Mouse (Mus musculus): ENCODE data around the gene Alox5ap. TPM values are rescaled to one million over a fixed set of nuclear protein-coding genes. Genes with fewer than 3 reads are reported as not detected.
A peak's percentile ranks its signal among the peaks of the same experiment; 100 is the strongest.

Gene Alox5ap
- polyA plus RNA-seq, 1 experiment from 2014 or later: 7.5 TPM

GRCm38 (mm10) chr5:149266761-149267221 lies 2.2 kb downstream of the Alox5ap start:
- peak overlapping the region; percentile 53; the same call in 1 of the 2 replicates for H3K27ac ChIP-seq
- H3K4me3 ChIP-seq: no peak overlapping the region
- H3K27me3 ChIP-seq (ENCODE audit: insufficient read depth, poor library complexity, severe bottlenecking): no peaks in the 10 kb centered on the region
- no peaks in the 10 kb centered on the region for H3K9me3 ChIP-seq
- 82% methylated on average over 8 of the region's 8 CpGs for WGBS
- no peaks in the 10 kb centered on the region for H3K36me3 ChIP-seq
- DNase-seq (ENCODE audit: low spot score): no peak
- H3K4me1 ChIP-seq (replicated peaks): 0 out of 2 replicates have a peak, but pooled peaks cover 9% of the 10 kb centered on the region

- WGBS: 80% methylated on average over 4 of the region's 4 CpGs
- DNase-seq (ENCODE audit: low spot score): no peak
These were observed 2.9 kb downstream of the Alox5ap start for GRCm38 (mm10) chr5:149267493-149267892.

GRCm38 (mm10) chr5:149271291-149271690 lies 6.7 kb downstream of the Alox5ap start:
- Histone ChIP-seq H3K27me3 (ENCODE audit: insufficient read depth, poor library complexity, severe bottlenecking) (no peaks in the 10 kb centered on the region), H3K4me1 (replicated peaks) (0 out of 2 replicates have a peak, but pooled peaks cover 2% of the 10 kb centered on the region), H3K9me3 (0 out of 2 replicates have a peak, but pooled peaks cover 4% of the 10 kb centered on the region), H3K27ac (no peak overlapping the region), H3K4me3 (no peak overlapping the region), H3K36me3 (no peaks in the 10 kb centered on the region)
- no peak for DNase-seq (ENCODE audit: low spot score)
- 91% methylated on average over 3 of the region's 3 CpGs for WGBS

More at GRCm38 (mm10) chr5:149267493-149267892, 2.9 kb downstream of the Alox5ap start:
- no peak overlapping the region for H3K4me3 ChIP-seq
- H3K27ac ChIP-seq: no peak overlapping the region
- H3K27me3 ChIP-seq (ENCODE audit: insufficient read depth, poor library complexity, severe bottlenecking): no peaks in the 10 kb centered on the region
- H3K9me3 ChIP-seq: no peaks in the 10 kb centered on the region
- H3K4me1 ChIP-seq (replicated peaks): 0 out of 2 replicates have a peak, but pooled peaks cover 9% of the 10 kb centered on the region
- no peaks in the 10 kb centered on the region for H3K36me3 ChIP-seq

GRCm38 (mm10) chr5:149272535-149272934 lies 8.0 kb downstream of the Alox5ap start:
- Histone ChIP-seq H3K9me3 (0 out of 2 replicates have a peak, but pooled peaks cover 4% of the 10 kb centered on the region), H3K4me3 (no peak overlapping the region), H3K27me3 (ENCODE audit: insufficient read depth, poor library complexity, severe bottlenecking) (no peaks in the 10 kb centered on the region), H3K4me1 (replicated peaks) (0 out of 2 replicates have a peak, but pooled peaks cover 2% of the 10 kb centered on the region), H3K27ac (no peak overlapping the region; the same call in 1 of the 2 replicates), H3K36me3 (no peaks in the 10 kb centered on the region)
- WGBS: 85% methylated on average over 4 of the region's 4 CpGs
- DNase-seq (ENCODE audit: low spot score): no peak

- H3K9me3 ChIP-seq: 0 out of 2 replicates have a peak, but pooled peaks cover 4% of the 10 kb centered on the region
- peaks cover 11% of the 10 kb centered on the region for H3K4me1 ChIP-seq (replicated peaks)
- DNase-seq (ENCODE audit: low spot score): no peak
- H3K27ac ChIP-seq: no peak overlapping the region
- no peaks in the 10 kb centered on the region for H3K27me3 ChIP-seq (ENCODE audit: insufficient read depth, poor library complexity, severe bottlenecking)
- no peak overlapping the region for H3K4me3 ChIP-seq
- H3K36me3 ChIP-seq: no peaks in the 10 kb centered on the region
- 89% methylated on average over 15 of the region's 15 CpGs for WGBS
These were observed 10.0 kb downstream of the Alox5ap start for GRCm38 (mm10) chr5:149274390-149275104.

- H3K9me3 ChIP-seq: 0 out of 2 replicates have a peak, but pooled peaks cover 4% of the 10 kb centered on the region
- no peak overlapping the region for H3K4me3 ChIP-seq
- no peaks in the 10 kb centered on the region for H3K36me3 ChIP-seq
- 82% methylated on average over 1 of the region's 1 CpGs for WGBS
- peaks cover 11% of the 10 kb centered on the region for H3K4me1 ChIP-seq (replicated peaks)
- no peak for DNase-seq (ENCODE audit: low spot score)
- no peaks in the 10 kb centered on the region for H3K27me3 ChIP-seq (ENCODE audit: insufficient read depth, poor library complexity, severe bottlenecking)
- H3K27ac ChIP-seq: no peak overlapping the region
These were observed 10.5 kb downstream of the Alox5ap start for GRCm38 (mm10) chr5:149275105-149275494.

- no peaks in the 10 kb centered on the region for H3K36me3 ChIP-seq
- peaks cover 11% of the 10 kb centered on the region for H3K9me3 ChIP-seq
- no peak overlapping the region for H3K4me3 ChIP-seq
- WGBS: 87% methylated on average over 5 of the region's 5 CpGs
- DNase-seq (ENCODE audit: low spot score): no peak
- no peak overlapping the region for H3K27ac ChIP-seq
- H3K4me1 ChIP-seq (replicated peaks): peaks cover 11% of the 10 kb centered on the region
- no peaks in the 10 kb centered on the region for H3K27me3 ChIP-seq (ENCODE audit: insufficient read depth, poor library complexity, severe bottlenecking)
These were observed 13.0 kb downstream of the Alox5ap start for GRCm38 (mm10) chr5:149277529-149277928.

- H3K4me1 ChIP-seq (replicated peaks): peaks cover 11% of the 10 kb centered on the region
- peaks cover 16% of the 10 kb centered on the region for H3K9me3 ChIP-seq
- 35% methylated on average over 22 of the region's 22 CpGs for WGBS
- peak overlapping the region; percentile 50; the same call in 1 of the 2 replicates for H3K27ac ChIP-seq
- H3K4me3 ChIP-seq: peak overlapping the region; percentile 26
- no peaks in the 10 kb centered on the region for H3K36me3 ChIP-seq
- DNase-seq (ENCODE audit: low spot score): peak; percentile 23
- no peaks in the 10 kb centered on the region for H3K27me3 ChIP-seq (ENCODE audit: insufficient read depth, poor library complexity, severe bottlenecking)
These were observed 14.8 kb downstream of the Alox5ap start for GRCm38 (mm10) chr5:149279273-149279844.

GRCm38 (mm10) chr5:149283009-149283408 lies 18.4 kb downstream of the Alox5ap start:
- WGBS: 86% methylated on average over 2 of the region's 2 CpGs
- H3K27me3 ChIP-seq (ENCODE audit: insufficient read depth, poor library complexity, severe bottlenecking): peaks cover 17% of the 10 kb centered on the region
- DNase-seq (ENCODE audit: low spot score): no peak
- H3K9me3 ChIP-seq: peaks cover 12% of the 10 kb centered on the region
- no peaks in the 10 kb centered on the region for H3K36me3 ChIP-seq
- no peak overlapping the region for H3K27ac ChIP-seq
- H3K4me3 ChIP-seq: no peak overlapping the region
- peaks cover 33% of the 10 kb centered on the region for H3K4me1 ChIP-seq (replicated peaks)

- H3K9me3 ChIP-seq: peaks cover 12% of the 10 kb centered on the region
- H3K4me1 ChIP-seq (replicated peaks): peaks cover 34% of the 10 kb centered on the region
- no peak for DNase-seq (ENCODE audit: low spot score)
- no peak overlapping the region for H3K4me3 ChIP-seq
- no peaks in the 10 kb centered on the region for H3K36me3 ChIP-seq
- H3K27ac ChIP-seq: no peak overlapping the region
- peaks cover 20% of the 10 kb centered on the region for H3K27me3 ChIP-seq (ENCODE audit: insufficient read depth, poor library complexity, severe bottlenecking)
These were observed 19.3 kb downstream of the Alox5ap start for GRCm38 (mm10) chr5:149283821-149284220.

GRCm38 (mm10) chr5:149286021-149286420 lies 21.5 kb downstream of the Alox5ap start:
- H3K27ac ChIP-seq: no peak overlapping the region
- no peak for DNase-seq (ENCODE audit: low spot score)

GRCm38 (mm10) chr5:149287148-149288038 lies 22.8 kb downstream of the Alox5ap start:
- peaks cover 24% of the 10 kb centered on the region for H3K4me1 ChIP-seq (replicated peaks)
- peak; percentile 31 for DNase-seq (ENCODE audit: low spot score)
- H3K27ac ChIP-seq: peak overlapping the region; percentile 57; the same call in 1 of the 2 replicates
- H3K4me3 ChIP-seq: peak overlapping the region; percentile 47
- 23% methylated on average over 41 of the region's 41 CpGs for WGBS
- H3K36me3 ChIP-seq: no peaks in the 10 kb centered on the region
- peaks cover 20% of the 10 kb centered on the region for H3K27me3 ChIP-seq (ENCODE audit: insufficient read depth, poor library complexity, severe bottlenecking)
- peaks cover 7% of the 10 kb centered on the region; the same call in 1 of the 2 replicates for H3K9me3 ChIP-seq

More at GRCm38 (mm10) chr5:149286021-149286420, 21.5 kb downstream of the Alox5ap start:
- Histone ChIP-seq H3K4me1 (replicated peaks) (peaks cover 24% of the 10 kb centered on the region), H3K4me3 (no peak overlapping the region), H3K9me3 (peaks cover 12% of the 10 kb centered on the region), H3K36me3 (no peaks in the 10 kb centered on the region), H3K27me3 (ENCODE audit: insufficient read depth, poor library complexity, severe bottlenecking) (peaks cover 20% of the 10 kb centered on the region)
- 48% methylated on average over 7 of the region's 7 CpGs for WGBS

Measured in hindbrain, embryonic 10.5 days (tissue).